In the genomic region with DNA sequence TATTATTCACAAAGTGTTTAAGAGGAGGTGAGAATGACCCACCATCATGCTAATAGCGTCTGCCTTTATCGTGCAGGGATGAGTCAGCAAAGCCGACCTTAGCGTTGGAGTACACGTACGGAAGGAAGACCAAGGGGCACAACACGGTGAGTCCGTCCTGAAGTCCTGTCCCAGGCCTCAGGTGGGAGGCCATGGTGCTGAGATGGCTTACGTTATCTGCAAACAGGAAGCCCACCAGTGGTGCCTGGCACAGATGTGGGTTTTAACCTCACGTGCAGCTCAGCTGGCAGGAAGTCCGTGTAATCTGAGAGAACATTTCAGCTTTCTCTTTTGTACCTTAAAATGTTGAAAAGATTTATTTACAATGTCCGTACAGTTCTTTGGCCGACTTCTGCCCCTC, we compare ENCODE assay signal across 21 mouse cellular contexts. TPM values are rescaled to one million over a fixed set of nuclear protein-coding genes. Genes with fewer than 3 reads are reported as not detected.
DNase-seq lines count a peak whose midpoint lies in the region; ATAC-seq lines count a peak whose summit lies in the region.
"Had no signal": no experiment of that assay in that cellular context is flagged by ENCODE, and none has a peak within 500 bp of the region (broad histone marks: within the 10 kb centered on the region; RNA-seq: fewer than 3 reads in every experiment).

No protein-coding gene starts in this region.

- H3K27ac ChIP-seq in liver, embryonic 12.5 days = no peak overlapping the region
- no peak overlapping the region for H3K27ac ChIP-seq in liver, embryonic 11.5 days (ENCODE audit: low read depth, low read length)
- H3K27ac ChIP-seq in kidney, embryonic 16.5 days (ENCODE audit: low read length) = no peak overlapping the region
- H3K27ac ChIP-seq: embryonic facial prominence, embryonic 12.5 days; forebrain, embryonic 13.5 days; hindbrain, embryonic 13.5 days; layer of hippocampus, adult 2 months; limb, embryonic 10.5 days; lung, embryonic 15.5 days; neural tube, embryonic 12.5 days had no signal

- H3K9ac ChIP-seq in liver, embryonic 12.5 days = no peak overlapping the region
- H3K9ac ChIP-seq in liver, embryonic 11.5 days (ENCODE audit: low read depth, low read length) = no peak overlapping the region
- no peak overlapping the region for H3K9ac ChIP-seq in kidney, embryonic 16.5 days (replicated peaks; ENCODE audit: low read length)
- H3K9ac ChIP-seq: embryonic facial prominence, embryonic 12.5 days; forebrain, embryonic 13.5 days; heart, embryonic 12.5 days; hindbrain, embryonic 13.5 days; lung, embryonic 15.5 days; neural tube, embryonic 12.5 days had no signal

- WGBS in liver, embryonic 12.5 days (ENCODE audit: insufficient replicate concordance) = 39% methylated on average over 13 of the region's 13 CpGs
- 52% methylated on average over 13 of the region's 13 CpGs for WGBS in liver, embryonic 11.5 days
- 78% methylated on average over 13 of the region's 13 CpGs for WGBS in kidney, embryonic 16.5 days

- H3K9me3 ChIP-seq in liver, embryonic 12.5 days (replicated peaks) = no peaks in the 10 kb centered on the region
- no peaks in the 10 kb centered on the region for H3K9me3 ChIP-seq in liver, embryonic 11.5 days (ENCODE audit: control insufficient read depth, low read length)
- no peaks in the 10 kb centered on the region for H3K9me3 ChIP-seq in kidney, embryonic 16.5 days (ENCODE audit: low read length)
- H3K9me3 ChIP-seq: embryonic facial prominence, embryonic 12.5 days; forebrain, embryonic 13.5 days; heart, embryonic 12.5 days; hindbrain, embryonic 13.5 days; limb, embryonic 10.5 days; lung, embryonic 15.5 days; neural tube, embryonic 12.5 days had no signal

- H3K27me3 ChIP-seq in liver, embryonic 12.5 days (replicated peaks) = no peaks in the 10 kb centered on the region
- H3K27me3 ChIP-seq in liver, embryonic 11.5 days (replicated peaks; ENCODE audit: control insufficient read depth, insufficient read depth, low read length) = no peaks in the 10 kb centered on the region
- no peaks in the 10 kb centered on the region for H3K27me3 ChIP-seq in kidney, embryonic 16.5 days (ENCODE audit: insufficient read depth, low read length)
- H3K27me3 ChIP-seq: embryonic facial prominence, embryonic 12.5 days; forebrain, embryonic 13.5 days; heart, embryonic 12.5 days; hindbrain, embryonic 13.5 days; lung, embryonic 15.5 days; neural tube, embryonic 12.5 days had no signal

- no peak for ATAC-seq in liver, embryonic 12.5 days
- ATAC-seq in liver, embryonic 11.5 days (replicated peaks; ENCODE audit: low FRiP score) = no peak
- ATAC-seq in granulocyte monocyte progenitor cell, adult 5-6 weeks (replicated peaks; ENCODE audit: poor library complexity, severe bottlenecking) = peak; percentile 57
- ATAC-seq in kidney, embryonic 16.5 days (ENCODE audit: low FRiP score, low TSS enrichment) = no peak
- ATAC-seq: forebrain, embryonic 13.5 days had no signal

- H3K4me2 ChIP-seq in liver, embryonic 12.5 days = 0 out of 2 replicates have a peak overlapping the region, but pooled peaks have one; percentile 3
- no peak overlapping the region for H3K4me2 ChIP-seq in liver, embryonic 11.5 days
- H3K4me2 ChIP-seq in kidney, embryonic 16.5 days (replicated peaks; ENCODE audit: low read depth, low read length) = no peak overlapping the region
- H3K4me2 ChIP-seq: embryonic facial prominence, embryonic 12.5 days; forebrain, embryonic 13.5 days; heart, embryonic 12.5 days; hindbrain, embryonic 13.5 days; lung, embryonic 15.5 days; midbrain, embryonic 11.5 days; neural tube, embryonic 12.5 days had no signal

- H3K36me3 ChIP-seq in liver, embryonic 12.5 days = no peaks in the 10 kb centered on the region
- no peaks in the 10 kb centered on the region for H3K36me3 ChIP-seq in liver, embryonic 11.5 days (ENCODE audit: control insufficient read depth, insufficient read depth, low read length)
- H3K36me3 ChIP-seq in kidney, embryonic 16.5 days (ENCODE audit: insufficient read depth, low read length) = 0 out of 2 replicates have a peak, but pooled peaks cover 6% of the 10 kb centered on the region
- H3K36me3 ChIP-seq: embryonic facial prominence, embryonic 12.5 days; lung, embryonic 15.5 days had no signal

- H3K4me1 ChIP-seq in liver, embryonic 12.5 days = 0 out of 2 replicates have a peak, but pooled peaks cover 9% of the 10 kb centered on the region
- H3K4me1 ChIP-seq in liver, embryonic 11.5 days (replicated peaks; ENCODE audit: control insufficient read depth, insufficient read depth, low read length) = no peaks in the 10 kb centered on the region
- no peaks in the 10 kb centered on the region for H3K4me1 ChIP-seq in kidney, embryonic 16.5 days (ENCODE audit: insufficient read depth, low read length)
- H3K4me1 ChIP-seq: forebrain, embryonic 13.5 days; heart, embryonic 12.5 days; lung, embryonic 15.5 days; neural tube, embryonic 12.5 days had no signal

- DNase-seq in liver, embryonic 11.5 days (ENCODE audit: low spot score) = no peak
- DNase-seq in natural killer cell, adult 2 months (ENCODE audit: low spot score in 2 of 2) = peak; percentile 29 to 56
- DNase-seq in thymus, postnatal 4 days = peak; percentile 62
- DNase-seq in right cerebral cortex, postnatal 25 days = no peak
- DNase-seq in right cerebral cortex, postnatal 4 days = no peak
- DNase-seq: adrenal gland, adult 2 months; cerebellum, postnatal 14 days; kidney, adult 2 months had no signal

- no peak overlapping the region for H3K4me3 ChIP-seq in liver, embryonic 12.5 days
- no peak overlapping the region for H3K4me3 ChIP-seq in liver, embryonic 11.5 days (ENCODE audit: low read depth, low read length)
- no peak overlapping the region for H3K4me3 ChIP-seq in kidney, embryonic 16.5 days (ENCODE audit: low read length)
- H3K4me3 ChIP-seq: embryonic facial prominence, embryonic 12.5 days; forebrain, embryonic 13.5 days; heart, embryonic 12.5 days; hindbrain, embryonic 13.5 days; layer of hippocampus, adult 2 months; limb, embryonic 10.5 days; lung, embryonic 15.5 days; neural tube, embryonic 12.5 days had no signal

RNA-seq across cellular contexts. Expression of a gene that starts 7.1 kb away (rescaled TPM):
- polyA plus RNA-seq in liver, embryonic 12.5 days (2016; fragmentation: Nextera tagmentation; extraction: Ambion mirVana) = 3.3 and 4.2 TPM in 2 replicates
- 7.1 and 8.9 TPM in 2 replicates for polyA plus RNA-seq in liver, embryonic 11.5 days (2014; fragmentation: Nextera tagmentation; extraction: Ambion mirVana)
- 4.8 and 6.4 TPM in 2 replicates for total RNA-seq in granulocyte monocyte progenitor cell, adult 5-6 weeks (2014; fragmentation: Nextera tagmentation)
- 2.3 and 4.2 TPM in 2 replicates for total RNA-seq in granulocyte monocyte progenitor cell, adult 5-6 weeks (2017)
- 54.9 and 56.9 TPM in 2 replicates for polyA plus RNA-seq in kidney, embryonic 16.5 days (2015; fragmentation: Nextera tagmentation; extraction: Ambion mirVana)

RNA-seq across cellular contexts. Expression of a gene that starts 42.7 kb away (rescaled TPM):
- 0.14 and 0.28 TPM in 2 replicates for polyA plus RNA-seq in liver, embryonic 12.5 days (2016; fragmentation: Nextera tagmentation; extraction: Ambion mirVana)
- 0.10 and 0.14 TPM in 2 replicates for polyA plus RNA-seq in liver, embryonic 11.5 days (2014; fragmentation: Nextera tagmentation; extraction: Ambion mirVana)
- not detected in 2 replicates for total RNA-seq in granulocyte monocyte progenitor cell, adult 5-6 weeks (2014; fragmentation: Nextera tagmentation)
- not detected in 2 replicates for total RNA-seq in granulocyte monocyte progenitor cell, adult 5-6 weeks (2017)
- polyA plus RNA-seq in kidney, embryonic 16.5 days (2015; fragmentation: Nextera tagmentation; extraction: Ambion mirVana) = 0.25 and 0.30 TPM in 2 replicates
- total RNA-seq: layer of hippocampus, adult 2 months had no signal
- polyA plus RNA-seq: heart, embryonic 12.5 days; lung, embryonic 15.5 days; midbrain, embryonic 11.5 days; neural tube, embryonic 12.5 days had no signal

RNA-seq across cellular contexts. Expression of a gene that starts 49.4 kb away (rescaled TPM):
- polyA plus RNA-seq in liver, embryonic 12.5 days (2016; fragmentation: Nextera tagmentation; extraction: Ambion mirVana) = 0.14 and 0.26 TPM in 2 replicates
- 0.18 and 0.53 TPM in 2 replicates for polyA plus RNA-seq in liver, embryonic 11.5 days (2014; fragmentation: Nextera tagmentation; extraction: Ambion mirVana)
- total RNA-seq in granulocyte monocyte progenitor cell, adult 5-6 weeks (2014; fragmentation: Nextera tagmentation) = not detected in 2 replicates
- not detected in 2 replicates for total RNA-seq in granulocyte monocyte progenitor cell, adult 5-6 weeks (2017)
- polyA plus RNA-seq in kidney, embryonic 16.5 days (2015; fragmentation: Nextera tagmentation; extraction: Ambion mirVana) = 3.7 TPM in 2 replicates
- total RNA-seq: adrenal gland, adult 2 months; gastrocnemius, adult 8-10 months; layer of hippocampus, adult 2 months had no signal

Comparison
In these comparisons a context has a peak if more than half of its experiments do, and no peak if none do; other contexts are left out.
1. DNase-seq: peak in natural killer cell, adult 2 months (2 of 2) and thymus, postnatal 4 days (single experiment); none in liver, embryonic 11.5 days (single experiment), right cerebral cortex, postnatal 25 days (single experiment) and right cerebral cortex, postnatal 4 days (single experiment).